Mouse (Mus musculus): ENCODE data around the gene Snhg11. TPM values are rescaled to one million over a fixed set of nuclear protein-coding genes. Genes with fewer than 3 reads are reported as not detected.

The Snhg11 gene
- polyA plus RNA-seq, 1 experiment from 2014 or later: 225 TPM

DNA sequence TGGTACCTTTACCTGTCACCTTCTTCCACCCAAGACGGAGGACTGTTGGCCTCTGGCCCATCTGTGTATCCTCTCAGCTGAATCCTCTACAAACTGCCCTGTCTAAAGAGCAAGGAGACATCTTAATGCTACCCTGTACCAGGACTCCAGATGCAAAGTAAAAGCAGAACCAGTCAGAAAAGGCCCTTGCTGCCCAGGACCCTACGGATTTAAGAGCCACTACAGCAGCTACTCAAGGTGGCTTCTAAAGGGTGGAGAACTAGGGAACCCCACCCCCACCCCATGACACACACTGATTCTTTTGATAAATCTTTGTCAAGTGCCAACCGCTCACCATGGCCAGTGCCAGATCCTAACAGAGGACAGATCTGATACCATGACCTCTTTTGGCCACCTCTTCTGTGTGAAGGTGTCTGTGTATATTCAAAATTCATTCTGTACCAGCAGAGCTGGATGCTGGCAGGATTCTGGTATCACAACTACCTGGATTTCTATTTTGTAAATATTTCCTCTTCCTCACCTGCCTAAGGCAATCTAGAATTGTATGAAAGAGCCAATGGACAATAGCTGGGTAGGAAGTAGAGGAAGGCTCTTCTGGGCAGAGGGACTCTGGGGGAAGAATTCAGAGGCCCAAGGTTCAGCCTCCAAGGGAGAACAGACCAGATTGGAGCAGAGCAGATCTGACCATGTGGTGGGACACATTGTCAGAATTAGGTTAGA is 22.5 kb upstream of the Snhg11 start:
- H3K9ac ChIP-seq (replicated peaks; ENCODE audit: low read length): no peak overlapping the region
- no peak overlapping the region for H3K4me2 ChIP-seq (ENCODE audit: low read length)
- WGBS: 85% methylated on average over 3 of the region's 3 CpGs
- no peaks in the 10 kb centered on the region for H3K4me1 ChIP-seq (ENCODE audit: control insufficient read depth, insufficient read depth, low read length)
- H3K27ac ChIP-seq (replicated peaks; ENCODE audit: low read depth, low read length): no peak overlapping the region
- no peak overlapping the region for H3K4me3 ChIP-seq (replicated peaks; ENCODE audit: low read depth, low read length)
- H3K27me3 ChIP-seq (ENCODE audit: control insufficient read depth, insufficient read depth, low read length): no peaks in the 10 kb centered on the region
- no peak for ATAC-seq (ENCODE audit: low FRiP score, low TSS enrichment)
- no peaks in the 10 kb centered on the region for H3K9me3 ChIP-seq (ENCODE audit: control insufficient read depth, low read length)
- no peak for DNase-seq
- peaks cover 52% of the 10 kb centered on the region for H3K36me3 ChIP-seq (ENCODE audit: control insufficient read depth, insufficient read depth, low read length)

- no peak for ATAC-seq (ENCODE audit: low FRiP score, low TSS enrichment)
- 81% methylated on average over 7 of the region's 7 CpGs for WGBS
Observed at GRCm38 (mm10) chr2:158354348-158355114, 20.9 kb upstream of the Snhg11 start.

GRCm38 (mm10) chr2:158355238-158355637 is 20.2 kb upstream of the Snhg11 start:
- 89% methylated on average over 2 of the region's 2 CpGs for WGBS
- ATAC-seq (ENCODE audit: low FRiP score, low TSS enrichment): no peak
- no peak for DNase-seq
- H3K36me3 ChIP-seq (ENCODE audit: control insufficient read depth, insufficient read depth, low read length): peaks cover 74% of the 10 kb centered on the region
- H3K4me3 ChIP-seq (replicated peaks; ENCODE audit: low read depth, low read length): no peak overlapping the region
- H3K4me1 ChIP-seq (ENCODE audit: control insufficient read depth, insufficient read depth, low read length): 0 out of 2 replicates have a peak, but pooled peaks cover 3% of the 10 kb centered on the region
- no peaks in the 10 kb centered on the region for H3K9me3 ChIP-seq (ENCODE audit: control insufficient read depth, low read length)
- H3K27ac ChIP-seq (replicated peaks; ENCODE audit: low read depth, low read length): no peak overlapping the region
- H3K27me3 ChIP-seq (ENCODE audit: control insufficient read depth, insufficient read depth, low read length): no peaks in the 10 kb centered on the region
- no peak overlapping the region for H3K4me2 ChIP-seq (ENCODE audit: low read length)
- no peak overlapping the region for H3K9ac ChIP-seq (replicated peaks; ENCODE audit: low read length)

More at GRCm38 (mm10) chr2:158354348-158355114, 20.9 kb upstream of the Snhg11 start:
- no peaks in the 10 kb centered on the region for H3K27me3 ChIP-seq (ENCODE audit: control insufficient read depth, insufficient read depth, low read length)
- no peak overlapping the region for H3K27ac ChIP-seq (replicated peaks; ENCODE audit: low read depth, low read length)
- no peak overlapping the region for H3K4me3 ChIP-seq (replicated peaks; ENCODE audit: low read depth, low read length)
- no peaks in the 10 kb centered on the region for H3K4me1 ChIP-seq (ENCODE audit: control insufficient read depth, insufficient read depth, low read length)
- no peaks in the 10 kb centered on the region for H3K9me3 ChIP-seq (ENCODE audit: control insufficient read depth, low read length)
- H3K9ac ChIP-seq (replicated peaks; ENCODE audit: low read length): no peak overlapping the region
- H3K4me2 ChIP-seq (ENCODE audit: low read length): no peak overlapping the region
- no peak for DNase-seq
- peaks cover 67% of the 10 kb centered on the region for H3K36me3 ChIP-seq (ENCODE audit: control insufficient read depth, insufficient read depth, low read length)

DNA sequence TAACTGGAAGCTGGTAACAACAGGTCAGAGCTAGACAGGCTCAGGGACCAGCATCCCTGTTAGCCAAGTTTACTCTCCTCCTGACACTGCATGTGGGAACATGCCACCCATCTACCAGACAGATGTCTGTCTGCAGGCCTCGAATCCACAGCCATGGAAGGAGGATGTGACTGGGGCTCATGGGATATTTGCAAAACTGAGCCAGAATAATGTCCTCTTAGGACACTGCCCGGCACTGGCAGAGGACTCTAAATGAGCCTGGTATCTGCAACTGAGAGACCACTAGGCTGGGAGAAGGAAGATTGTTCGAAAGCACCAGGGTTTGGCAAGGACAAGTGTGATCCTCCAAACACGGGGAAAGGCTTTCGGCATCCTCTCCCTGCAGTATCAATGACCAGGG is 19.3 kb upstream of the Snhg11 start:
- 94% methylated on average over 5 of the region's 5 CpGs for WGBS
- Histone ChIP-seq H3K4me3 (replicated peaks; ENCODE audit: low read depth, low read length) (no peak overlapping the region), H3K27me3 (ENCODE audit: control insufficient read depth, insufficient read depth, low read length) (no peaks in the 10 kb centered on the region), H3K4me2 (ENCODE audit: low read length) (no peak overlapping the region), H3K36me3 (ENCODE audit: control insufficient read depth, insufficient read depth, low read length) (peaks cover 75% of the 10 kb centered on the region), H3K9me3 (ENCODE audit: control insufficient read depth, low read length) (no peaks in the 10 kb centered on the region), H3K9ac (replicated peaks; ENCODE audit: low read length) (no peak overlapping the region), H3K27ac (replicated peaks; ENCODE audit: low read depth, low read length) (no peak overlapping the region), H3K4me1 (ENCODE audit: control insufficient read depth, insufficient read depth, low read length) (0 out of 2 replicates have a peak, but pooled peaks cover 7% of the 10 kb centered on the region)
- ATAC-seq (ENCODE audit: low FRiP score, low TSS enrichment) (no peak), DNase-seq (no peak)

GRCm38 (mm10) chr2:158359757-158360620 is 15.4 kb upstream of the Snhg11 start:
- Histone ChIP-seq H3K4me2 (ENCODE audit: low read length) (peak overlapping the region; percentile 74), H3K27me3 (ENCODE audit: control insufficient read depth, insufficient read depth, low read length) (no peaks in the 10 kb centered on the region), H3K4me1 (ENCODE audit: control insufficient read depth, insufficient read depth, low read length) (0 out of 2 replicates have a peak, but pooled peaks cover 7% of the 10 kb centered on the region), H3K9ac (replicated peaks; ENCODE audit: low read length) (peak overlapping the region; percentile 82), H3K9me3 (ENCODE audit: control insufficient read depth, low read length) (no peaks in the 10 kb centered on the region), H3K4me3 (replicated peaks; ENCODE audit: low read depth, low read length) (peak overlapping the region; percentile 75), H3K36me3 (ENCODE audit: control insufficient read depth, insufficient read depth, low read length) (peaks cover 53% of the 10 kb centered on the region), H3K27ac (replicated peaks; ENCODE audit: low read depth, low read length) (no peak overlapping the region)
- 72% methylated on average over 12 of the region's 12 CpGs for WGBS
- DNase-seq (no peak), ATAC-seq (ENCODE audit: low FRiP score, low TSS enrichment) (no peak)

DNA sequence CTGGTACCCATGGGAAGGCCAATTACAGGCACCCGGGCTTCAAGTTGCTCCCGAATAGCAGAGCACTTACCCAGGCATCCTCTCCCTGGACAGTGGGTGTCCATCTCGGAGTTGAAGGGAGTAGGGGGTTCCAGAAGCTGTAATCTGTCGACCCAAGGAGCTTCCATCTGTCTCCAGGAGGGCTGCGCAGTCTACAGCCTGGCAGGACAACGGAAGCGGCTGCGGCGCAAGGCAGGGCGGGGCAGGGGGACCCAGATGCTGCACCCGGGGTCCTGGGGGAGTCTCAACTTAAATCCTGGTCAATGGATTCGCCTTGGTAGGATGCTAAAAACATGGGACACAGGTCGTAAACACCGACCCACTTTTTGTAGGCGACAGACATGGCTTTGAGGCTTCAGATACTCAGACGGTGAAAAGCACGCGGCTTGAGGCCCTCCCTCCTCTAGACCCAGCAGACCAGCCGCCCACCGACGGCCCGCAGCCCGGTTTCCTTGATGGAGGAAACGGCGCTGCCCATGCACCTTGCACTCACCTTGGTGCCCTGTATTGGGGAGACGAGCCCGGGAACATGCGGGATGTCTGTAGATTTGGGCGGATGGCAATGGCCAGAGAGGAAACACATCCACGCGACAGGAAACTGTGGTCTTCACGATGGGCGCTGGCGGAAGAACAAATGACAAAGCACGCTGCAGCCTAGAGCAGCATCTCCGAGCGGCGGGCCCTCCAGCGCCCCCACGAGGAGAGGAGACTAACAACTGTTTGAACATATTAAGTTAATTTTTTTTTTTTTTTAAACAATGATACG is 14.4 kb upstream of the Snhg11 start:
- ATAC-seq (ENCODE audit: low FRiP score, low TSS enrichment) (peak; percentile 86), DNase-seq (peak; percentile 97)
- under 1% methylated on average over 41 of the region's 41 CpGs for WGBS
- Histone ChIP-seq H3K4me3 (replicated peaks; ENCODE audit: low read depth, low read length) (peak overlapping the region; percentile 75), H3K9me3 (ENCODE audit: control insufficient read depth, low read length) (no peaks in the 10 kb centered on the region), H3K4me2 (ENCODE audit: low read length) (peak overlapping the region; percentile 74), H3K4me1 (ENCODE audit: control insufficient read depth, insufficient read depth, low read length) (0 out of 2 replicates have a peak, but pooled peaks cover 7% of the 10 kb centered on the region), H3K36me3 (ENCODE audit: control insufficient read depth, insufficient read depth, low read length) (peaks cover 42% of the 10 kb centered on the region), H3K27me3 (ENCODE audit: control insufficient read depth, insufficient read depth, low read length) (no peaks in the 10 kb centered on the region), H3K27ac (replicated peaks; ENCODE audit: low read depth, low read length) (peak overlapping the region; percentile 79), H3K9ac (replicated peaks; ENCODE audit: low read length) (peak overlapping the region; percentile 82)

- H3K9me3 ChIP-seq (ENCODE audit: control insufficient read depth, low read length): no peaks in the 10 kb centered on the region
- ATAC-seq (ENCODE audit: low FRiP score, low TSS enrichment) (peak; percentile 65; the same call in 1 of the 2 replicates), DNase-seq (no peak)
- H3K4me3 ChIP-seq (replicated peaks; ENCODE audit: low read depth, low read length): peak overlapping the region; percentile 75
- peaks cover 34% of the 10 kb centered on the region for H3K36me3 ChIP-seq (ENCODE audit: control insufficient read depth, insufficient read depth, low read length)
- H3K27ac ChIP-seq (replicated peaks; ENCODE audit: low read depth, low read length): peak overlapping the region; percentile 55
- H3K4me2 ChIP-seq (ENCODE audit: low read length): peak overlapping the region; percentile 74
- 0 out of 2 replicates have a peak, but pooled peaks cover 7% of the 10 kb centered on the region for H3K4me1 ChIP-seq (ENCODE audit: control insufficient read depth, insufficient read depth, low read length)
- no peak overlapping the region for H3K9ac ChIP-seq (replicated peaks; ENCODE audit: low read length)
- H3K27me3 ChIP-seq (ENCODE audit: control insufficient read depth, insufficient read depth, low read length): no peaks in the 10 kb centered on the region
- WGBS: 38% methylated on average over 8 of the region's 8 CpGs
Observed at GRCm38 (mm10) chr2:158361678-158362320, 13.6 kb upstream of the Snhg11 start.
